Mouse (Mus musculus) sigmoid colon, adult 10 weeks (tissue): ENCODE results near the gene Skap2. TPM values are rescaled to one million over a fixed set of nuclear protein-coding genes. Genes with fewer than 3 reads are reported as not detected.

Experiments used
- polyA plus RNA-seq: library from polyadenylated mRNA; stranded (reverse); fragments of 350-450 nt; fragmentation: Illumina TruSeq; extraction: RNeasy Lipid Tissue Mini Kit (QIAGEN cat#74804); gene quantifications from one replicate; pipeline ENCODE4 v1.2.3, GENCODE M21; 2014; ENCODE audit warnings: low read depth, low replicate concordance

Gene Skap2
- 120 TPM for polyA plus RNA-seq

GRCm38 (mm10) chr6:52012409-52013244 lies at the start of gene Skap2:
Gene Skap2, minus strand, starts transcription at chr6:52012549.

Other genes starting within 250 kb of the Skap2 start
- gene Hoxa1, start 145.8 kb upstream of the Skap2 start, polyA plus RNA-seq: 1.9 TPM
- 10.2 TPM for gene Hoxa2, start 152.3 kb upstream of the Skap2 start, polyA plus RNA-seq
- gene 5730596B20Rik, start 164.9 kb upstream of the Skap2 start, polyA plus RNA-seq: not detected
- 1.0 TPM for gene Hoxa4, start 179.2 kb upstream of the Skap2 start, polyA plus RNA-seq
- gene Hoxa5, start 192.0 kb upstream of the Skap2 start, polyA plus RNA-seq: 34.4 TPM
- not detected for gene Hoxa6, start 196.2 kb upstream of the Skap2 start, polyA plus RNA-seq
- 36.4 TPM for gene Hoxa3, start 200.8 kb upstream of the Skap2 start, polyA plus RNA-seq
- not detected for gene Gm28308, start 200.8 kb upstream of the Skap2 start, polyA plus RNA-seq
- 38.0 TPM for gene Hoxa7, start 209.3 kb upstream of the Skap2 start, polyA plus RNA-seq
- gene Hoxa9, start 218.5 kb upstream of the Skap2 start, polyA plus RNA-seq: 111 TPM
- 91.2 TPM for gene Hoxa10, start 228.3 kb upstream of the Skap2 start, polyA plus RNA-seq
- 4.0 TPM for gene Hoxa11, start 233.3 kb upstream of the Skap2 start, polyA plus RNA-seq
- 162 TPM for gene Hoxa13, start 248.3 kb upstream of the Skap2 start, polyA plus RNA-seq